Mouse (Mus musculus): ENCODE measurements around the gene Ipp. TPM values are rescaled to one million over a fixed set of nuclear protein-coding genes. Genes with fewer than 3 reads are reported as not detected.

The Ipp gene
- polyA plus RNA-seq, 1 experiment from 2014 or later: 8.8 TPM

GRCm38 (mm10) chr4:116506886-116507424 lies 394 bp upstream of the Ipp start:
- no peak for TF ChIP-seq CTCF (IDR thresholded peaks at IDR 0.05; ENCODE audit: low read depth)
- WGBS: 24% methylated on average over 11 of the region's 11 CpGs
- Histone ChIP-seq H3K36me3 (ENCODE audit: control insufficient read depth, insufficient read depth) (no peaks in the 10 kb centered on the region; the same call in 1 of the 2 replicates), H3K4me3 (ENCODE audit: low read depth, low read length) (peak overlapping the region; percentile 60), H3K4me1 (replicated peaks; ENCODE audit: control insufficient read depth, insufficient read depth, low read length) (no peaks in the 10 kb centered on the region; the same call in 1 of the 2 replicates), H3K27me3 (replicated peaks; ENCODE audit: control insufficient read depth, insufficient read depth, low read length) (no peaks in the 10 kb centered on the region), H3K27ac (ENCODE audit: low read depth, low read length) (peak overlapping the region; percentile 85), H3K9ac (ENCODE audit: low read depth, low read length) (peak overlapping the region; percentile 60; the same call in 1 of the 2 replicates), H3K9me3 (ENCODE audit: control insufficient read depth) (no peaks in the 10 kb centered on the region), H3K4me2 (replicated peaks; ENCODE audit: low read depth) (peak overlapping the region; percentile 68)
- ATAC-seq: peak; percentile 5; the same call in 1 of the 2 replicates

- peak; percentile 43 for TF ChIP-seq CTCF (IDR thresholded peaks at IDR 0.05; ENCODE audit: low read depth)
- no peak overlapping the region for H3K4me2 ChIP-seq (replicated peaks; ENCODE audit: low read depth)
- H3K9me3 ChIP-seq (ENCODE audit: control insufficient read depth): no peaks in the 10 kb centered on the region
- peaks cover 7% of the 10 kb centered on the region; the same call in 1 of the 2 replicates for H3K36me3 ChIP-seq (ENCODE audit: control insufficient read depth, insufficient read depth)
- H3K9ac ChIP-seq (ENCODE audit: low read depth, low read length): no peak overlapping the region
- H3K4me3 ChIP-seq (ENCODE audit: low read depth, low read length): no peak overlapping the region
- H3K27me3 ChIP-seq (replicated peaks; ENCODE audit: control insufficient read depth, insufficient read depth, low read length): no peaks in the 10 kb centered on the region
- no peak for ATAC-seq
- 67% methylated on average over 2 of the region's 2 CpGs for WGBS
- no peaks in the 10 kb centered on the region for H3K4me1 ChIP-seq (replicated peaks; ENCODE audit: control insufficient read depth, insufficient read depth, low read length)
- H3K27ac ChIP-seq (ENCODE audit: low read depth, low read length): no peak overlapping the region
Measured at GRCm38 (mm10) chr4:116531109-116531508, 23.8 kb downstream of the Ipp start.

- Histone ChIP-seq H3K4me2 (replicated peaks; ENCODE audit: low read depth) (no peak overlapping the region), H3K36me3 (ENCODE audit: control insufficient read depth, insufficient read depth) (peaks cover 3% of the 10 kb centered on the region; the same call in 1 of the 2 replicates), H3K4me3 (ENCODE audit: low read depth, low read length) (no peak overlapping the region), H3K27ac (ENCODE audit: low read depth, low read length) (peak overlapping the region; percentile 58), H3K4me1 (replicated peaks; ENCODE audit: control insufficient read depth, insufficient read depth, low read length) (no peaks in the 10 kb centered on the region), H3K9ac (ENCODE audit: low read depth, low read length) (no peak overlapping the region), H3K27me3 (replicated peaks; ENCODE audit: control insufficient read depth, insufficient read depth, low read length) (no peaks in the 10 kb centered on the region), H3K9me3 (ENCODE audit: control insufficient read depth) (no peaks in the 10 kb centered on the region)
- ATAC-seq: peak; percentile 93
- TF ChIP-seq CTCF (IDR thresholded peaks at IDR 0.05; ENCODE audit: low read depth): no peak
Measured at GRCm38 (mm10) chr4:116536351-116536750, 29.0 kb downstream of the Ipp start.

GRCm38 (mm10) chr4:116537737-116538136 lies 30.4 kb downstream of the Ipp start:
- peak; percentile 70 for ATAC-seq
- Histone ChIP-seq H3K4me3 (ENCODE audit: low read depth, low read length) (no peak overlapping the region), H3K36me3 (ENCODE audit: control insufficient read depth, insufficient read depth) (peaks cover 3% of the 10 kb centered on the region; the same call in 1 of the 2 replicates), H3K9me3 (ENCODE audit: control insufficient read depth) (no peaks in the 10 kb centered on the region), H3K9ac (ENCODE audit: low read depth, low read length) (no peak overlapping the region), H3K4me2 (replicated peaks; ENCODE audit: low read depth) (no peak overlapping the region), H3K27ac (ENCODE audit: low read depth, low read length) (0 out of 2 replicates have a peak overlapping the region, but pooled peaks have one; percentile 28), H3K4me1 (replicated peaks; ENCODE audit: control insufficient read depth, insufficient read depth, low read length) (no peaks in the 10 kb centered on the region), H3K27me3 (replicated peaks; ENCODE audit: control insufficient read depth, insufficient read depth, low read length) (no peaks in the 10 kb centered on the region)
- no peak for TF ChIP-seq CTCF (IDR thresholded peaks at IDR 0.05; ENCODE audit: low read depth)
- WGBS: 39% methylated on average over 3 of the region's 3 CpGs

GRCm38 (mm10) chr4:116550432-116550831 lies 43.1 kb downstream of the Ipp start:
- whole genome bisulfite sequencing: 86% methylated on average over 1 of the region's 1 CpGs
- Histone ChIP-seq H3K4me3 (ENCODE audit: low read depth, low read length) (no peak overlapping the region), H3K36me3 (ENCODE audit: control insufficient read depth, insufficient read depth) (peaks cover 10% of the 10 kb centered on the region), H3K4me2 (replicated peaks; ENCODE audit: low read depth) (no peak overlapping the region), H3K9me3 (ENCODE audit: control insufficient read depth) (no peaks in the 10 kb centered on the region), H3K9ac (ENCODE audit: low read depth, low read length) (no peak overlapping the region), H3K4me1 (replicated peaks; ENCODE audit: control insufficient read depth, insufficient read depth, low read length) (no peaks in the 10 kb centered on the region), H3K27ac (ENCODE audit: low read depth, low read length) (no peak overlapping the region), H3K27me3 (replicated peaks; ENCODE audit: control insufficient read depth, insufficient read depth, low read length) (no peaks in the 10 kb centered on the region)
- no peak for ATAC-seq
- TF ChIP-seq CTCF (IDR thresholded peaks at IDR 0.05; ENCODE audit: low read depth): no peak

- no peak overlapping the region for H3K9ac ChIP-seq (ENCODE audit: low read depth, low read length)
- no peak overlapping the region for H3K27ac ChIP-seq (ENCODE audit: low read depth, low read length)
- no peak for ATAC-seq
- no peaks in the 10 kb centered on the region for H3K9me3 ChIP-seq (ENCODE audit: control insufficient read depth)
- no peaks in the 10 kb centered on the region for H3K4me1 ChIP-seq (replicated peaks; ENCODE audit: control insufficient read depth, insufficient read depth, low read length)
- no peak overlapping the region for H3K4me3 ChIP-seq (ENCODE audit: low read depth, low read length)
- TF ChIP-seq CTCF (IDR thresholded peaks at IDR 0.05; ENCODE audit: low read depth): no peak
- WGBS: 87% methylated on average over 3 of the region's 3 CpGs
- H3K4me2 ChIP-seq (replicated peaks; ENCODE audit: low read depth): no peak overlapping the region
- peaks cover 10% of the 10 kb centered on the region for H3K36me3 ChIP-seq (ENCODE audit: control insufficient read depth, insufficient read depth)
- H3K27me3 ChIP-seq (replicated peaks; ENCODE audit: control insufficient read depth, insufficient read depth, low read length): no peaks in the 10 kb centered on the region
Measured at GRCm38 (mm10) chr4:116553035-116553434, 45.7 kb downstream of the Ipp start.

Data from intestine, postnatal 0 days (tissue).